Mouse (Mus musculus): ENCODE measurements around the gene Kpnb1. TPM values are rescaled to one million over a fixed set of nuclear protein-coding genes. Genes with fewer than 3 reads are reported as not detected.
"Not testable (repeated sequence)": the region's sequence is repeated elsewhere in the genome, so short reads cannot be mapped to it uniquely, and the experiment has no call there.

Kpnb1 gene
- total RNA-seq (2017) = 192 to 282 TPM (median 240 TPM) in 3 replicates

DNA sequence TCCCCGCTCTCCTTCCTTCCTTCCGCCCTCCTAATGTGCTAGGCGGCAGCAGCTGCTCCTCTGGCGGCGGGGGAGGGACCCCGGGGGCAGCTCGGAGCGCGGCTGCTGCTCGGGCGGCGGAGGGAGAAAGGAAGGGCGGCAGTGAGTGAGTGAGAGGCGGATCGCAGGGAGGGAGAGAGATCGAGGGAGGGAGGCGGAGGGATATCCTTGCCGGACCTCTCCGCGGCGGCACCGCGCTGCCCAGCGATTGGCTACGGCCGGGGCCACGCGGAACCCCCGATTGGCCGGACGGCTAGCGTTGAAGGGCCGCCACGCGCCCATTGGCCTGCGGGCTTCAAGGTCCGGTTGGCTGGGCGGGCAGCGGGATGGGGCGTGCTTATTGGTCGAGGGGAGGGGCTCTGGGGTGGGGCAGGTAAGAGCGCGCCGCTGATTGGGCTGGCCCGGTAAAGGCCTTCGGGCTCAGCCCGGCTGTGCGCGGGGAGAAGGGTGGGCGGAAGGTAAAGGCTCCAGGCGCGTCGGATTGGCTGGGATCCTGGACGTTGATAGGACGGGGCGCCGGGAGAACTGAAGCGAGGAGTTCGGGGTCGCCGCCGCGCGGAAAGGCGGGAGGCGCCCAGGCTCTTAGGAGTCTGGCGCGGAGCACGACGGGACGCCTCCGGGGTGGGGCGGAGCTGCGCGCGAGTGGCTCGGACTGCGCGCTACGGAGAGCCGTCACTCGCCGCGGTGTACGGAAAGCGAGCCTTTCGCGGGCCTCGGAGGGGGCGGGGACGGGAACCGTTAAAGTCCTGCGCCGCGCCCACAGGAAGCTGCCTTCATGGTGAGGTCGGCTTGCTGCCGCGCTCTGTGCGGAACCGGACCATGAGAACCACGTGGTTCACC is at the start of gene Kpnb1:
Kpnb1 (minus strand) TSS at position 118 of the 879 bp plus-strand sequence.
- ATAC-seq (replicated peaks; ENCODE audit: insufficient number of reproducible peaks, low FRiP score, low TSS enrichment, poor library complexity, severe bottlenecking) = peak; percentile 80

DNA sequence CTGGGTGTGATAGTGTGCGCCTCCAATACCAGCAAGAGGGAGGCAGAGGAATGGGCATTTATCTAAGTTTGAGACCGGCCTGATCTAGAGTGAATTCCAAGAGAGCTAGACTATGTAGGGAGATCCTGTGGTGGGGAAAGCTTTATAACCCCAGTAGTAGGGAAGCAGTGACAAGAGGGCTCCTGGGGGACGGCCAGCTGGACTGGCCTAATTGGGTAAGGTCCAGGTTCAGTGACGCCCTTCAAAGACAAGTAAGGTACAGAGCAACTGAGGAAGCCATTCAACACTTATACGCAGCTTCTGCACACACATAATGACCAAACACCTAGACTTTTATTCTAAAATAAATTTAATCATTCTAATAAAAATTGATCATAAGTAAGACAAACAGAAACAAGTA is 44.8 kb upstream of the Kpnb1 start:
- ATAC-seq (replicated peaks; ENCODE audit: insufficient number of reproducible peaks, low FRiP score, low TSS enrichment, poor library complexity, severe bottlenecking) = no peak

DNA sequence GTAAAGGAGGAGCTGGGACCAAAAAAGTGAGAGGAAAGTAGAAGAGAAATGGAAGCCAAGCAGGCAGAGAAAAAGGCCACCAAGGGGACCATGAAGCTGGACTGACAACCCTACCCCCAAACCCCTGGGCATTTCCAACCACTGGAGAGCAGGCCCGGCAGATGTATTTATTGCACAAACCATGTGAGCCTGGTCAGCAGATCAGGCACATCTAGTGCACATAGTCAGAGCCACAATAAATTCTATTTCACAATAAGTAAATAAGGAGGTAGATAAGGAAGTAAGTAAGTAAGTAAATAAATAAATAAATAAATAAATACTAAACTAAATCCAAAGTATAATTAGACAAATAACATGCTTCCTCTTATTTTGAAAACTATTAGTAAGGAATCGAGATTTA is 41.7 kb upstream of the Kpnb1 start:
- no peak for ATAC-seq (replicated peaks; ENCODE audit: insufficient number of reproducible peaks, low FRiP score, low TSS enrichment, poor library complexity, severe bottlenecking)

DNA sequence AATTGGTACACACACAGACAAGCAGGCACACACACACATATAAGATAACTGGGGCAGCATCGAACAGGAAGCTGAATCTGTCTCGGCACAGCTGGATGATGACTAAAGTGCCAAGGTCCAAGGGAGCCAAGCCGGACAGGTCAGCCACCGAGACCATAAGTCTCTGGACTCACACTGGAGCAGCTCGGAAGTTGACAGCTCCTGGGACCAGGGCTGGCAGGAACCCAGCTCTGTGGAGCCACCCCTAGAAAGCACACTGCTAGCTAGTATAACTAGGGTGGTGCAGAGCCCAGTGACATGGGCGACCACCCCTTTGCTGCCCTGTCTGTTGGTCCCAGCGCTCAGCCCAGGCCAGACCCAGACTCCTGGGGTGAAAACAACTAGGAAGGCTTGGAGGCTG is 41.3 kb upstream of the Kpnb1 start:
- ATAC-seq (replicated peaks; ENCODE audit: insufficient number of reproducible peaks, low FRiP score, low TSS enrichment, poor library complexity, severe bottlenecking) = no peak

DNA sequence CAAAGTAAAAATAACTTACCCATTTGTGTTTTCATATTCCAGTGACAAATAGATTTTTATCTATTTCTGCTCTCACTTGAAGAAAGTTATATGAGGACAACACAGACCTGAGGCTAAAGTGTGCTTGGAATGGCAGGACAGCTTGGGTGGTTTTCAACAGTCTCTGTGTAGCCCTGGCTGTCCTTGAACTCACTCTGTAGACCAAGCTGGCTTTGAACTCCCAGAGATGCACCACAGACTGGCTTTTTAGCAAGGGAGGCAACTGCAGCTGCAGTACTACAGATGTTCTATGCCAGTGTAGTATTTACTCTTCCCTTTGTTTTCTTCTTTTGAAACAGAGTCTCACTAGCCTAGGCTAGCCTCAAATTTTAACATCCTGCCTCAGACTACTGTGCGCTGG is 38.5 kb upstream of the Kpnb1 start:
- ATAC-seq (replicated peaks; ENCODE audit: insufficient number of reproducible peaks, low FRiP score, low TSS enrichment, poor library complexity, severe bottlenecking) = no peak

DNA sequence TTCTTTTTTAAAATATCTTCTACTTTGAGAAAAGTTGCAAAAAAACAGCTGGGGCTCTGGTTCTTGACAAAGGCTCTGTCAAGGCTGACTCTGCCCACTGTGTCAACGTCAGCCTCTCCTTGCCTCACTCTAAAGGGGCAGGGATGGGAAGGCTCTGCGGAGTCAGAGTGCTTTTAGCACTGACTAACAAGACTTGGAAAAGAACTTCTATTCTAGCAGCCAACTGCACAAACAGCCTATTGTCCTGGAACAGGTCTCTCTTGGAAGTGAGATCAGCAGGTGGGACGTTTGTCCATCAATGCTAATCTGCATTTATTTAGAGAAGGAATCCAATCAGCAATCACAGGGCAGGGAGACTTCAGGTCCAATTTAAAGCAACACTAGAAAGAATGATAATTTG is 35.8 kb upstream of the Kpnb1 start:
- no peak for ATAC-seq (replicated peaks; ENCODE audit: insufficient number of reproducible peaks, low FRiP score, low TSS enrichment, poor library complexity, severe bottlenecking)

DNA sequence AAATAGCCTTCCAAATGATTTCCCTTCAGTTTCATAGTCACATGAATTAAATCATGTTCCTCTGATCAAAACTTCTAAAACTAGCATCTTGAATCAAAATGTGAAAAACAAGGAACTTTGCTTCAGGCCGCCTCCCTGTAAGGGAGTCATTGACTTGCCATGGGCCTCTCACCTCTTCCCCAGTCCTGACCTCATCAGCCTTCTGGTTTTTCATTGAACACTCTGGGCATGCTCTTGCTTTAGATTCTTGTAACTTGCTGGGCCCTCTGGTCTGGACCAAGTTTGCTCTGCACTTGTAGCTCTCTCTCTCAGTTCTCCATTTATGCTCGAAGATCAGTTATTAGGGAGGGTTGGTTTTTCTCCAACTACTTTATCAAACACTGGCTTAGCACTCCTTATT is 33.9 kb upstream of the Kpnb1 start:
- no peak for ATAC-seq (replicated peaks; ENCODE audit: insufficient number of reproducible peaks, low FRiP score, low TSS enrichment, poor library complexity, severe bottlenecking)

DNA sequence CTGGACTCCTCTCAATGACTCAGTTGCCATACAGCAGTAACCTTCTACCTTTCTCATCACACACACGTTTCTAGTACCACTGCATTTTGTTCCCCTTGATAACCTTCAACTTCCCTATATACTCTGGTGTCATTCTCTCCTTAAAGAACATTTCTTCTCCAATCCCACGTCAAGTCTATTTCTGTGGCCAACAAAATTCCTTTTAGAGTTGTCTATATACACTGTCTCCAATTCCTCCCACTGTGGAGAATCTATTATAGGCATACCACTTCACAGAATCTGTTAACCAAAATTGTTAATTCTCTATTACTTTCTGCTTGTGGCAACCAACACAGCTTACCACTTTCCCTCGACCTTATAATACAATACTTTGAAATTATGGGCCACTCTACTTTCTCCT is 32.5 kb upstream of the Kpnb1 start:
- no peak for ATAC-seq (replicated peaks; ENCODE audit: insufficient number of reproducible peaks, low FRiP score, low TSS enrichment, poor library complexity, severe bottlenecking)

DNA sequence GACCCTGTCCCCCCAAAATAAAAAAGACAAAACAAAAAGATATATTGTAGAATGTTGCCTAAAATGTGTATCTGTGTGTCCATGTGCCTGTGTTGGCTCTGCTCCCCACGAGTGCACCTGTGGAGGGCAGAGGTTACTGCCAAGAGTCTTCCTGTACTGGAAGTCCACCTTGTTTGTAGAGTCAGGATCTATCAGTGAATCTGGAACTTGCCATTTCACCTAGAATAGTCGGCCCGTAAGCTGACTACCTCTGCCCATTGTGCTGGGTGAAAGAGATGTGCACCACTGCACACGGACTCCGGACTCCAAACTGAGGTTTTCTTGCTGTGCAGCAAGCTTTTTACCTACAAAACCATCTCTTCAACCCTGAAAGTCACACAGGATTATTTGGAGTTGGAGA is 26.7 kb upstream of the Kpnb1 start:
- ATAC-seq (replicated peaks; ENCODE audit: insufficient number of reproducible peaks, low FRiP score, low TSS enrichment, poor library complexity, severe bottlenecking) = no peak

DNA sequence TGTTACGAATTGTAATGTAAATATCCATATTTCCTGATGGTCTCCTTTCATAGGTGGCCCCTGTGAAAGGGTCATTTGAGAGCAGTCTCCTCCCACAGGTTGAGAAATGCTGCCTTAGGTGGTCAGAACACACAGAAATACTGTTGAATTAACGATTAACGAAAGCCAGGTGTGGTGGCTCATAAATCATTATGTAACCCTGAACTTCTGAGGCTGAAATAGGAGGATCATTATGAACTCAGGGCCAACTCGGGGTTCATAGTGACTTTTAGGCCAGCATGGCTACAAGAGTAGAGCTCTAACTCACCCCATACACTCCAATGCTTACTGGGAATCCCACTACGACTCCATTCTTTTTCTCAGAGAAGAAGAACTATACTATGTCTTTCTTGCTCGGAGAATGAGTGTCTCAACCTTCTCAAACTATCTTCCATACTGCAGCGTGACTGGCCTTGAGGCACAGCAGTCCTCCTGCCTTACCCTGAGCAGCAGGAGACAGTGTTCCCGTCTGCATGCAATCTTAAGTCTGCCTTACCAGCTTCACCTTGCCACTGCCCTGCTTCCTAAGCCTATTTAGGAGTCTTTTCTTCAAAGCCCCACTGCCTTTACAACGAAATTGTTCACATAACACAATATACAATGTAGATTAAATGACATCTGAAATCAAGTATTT is 23.2 kb upstream of the Kpnb1 start:
- no peak for ATAC-seq (replicated peaks; ENCODE audit: insufficient number of reproducible peaks, low FRiP score, low TSS enrichment, poor library complexity, severe bottlenecking)

DNA sequence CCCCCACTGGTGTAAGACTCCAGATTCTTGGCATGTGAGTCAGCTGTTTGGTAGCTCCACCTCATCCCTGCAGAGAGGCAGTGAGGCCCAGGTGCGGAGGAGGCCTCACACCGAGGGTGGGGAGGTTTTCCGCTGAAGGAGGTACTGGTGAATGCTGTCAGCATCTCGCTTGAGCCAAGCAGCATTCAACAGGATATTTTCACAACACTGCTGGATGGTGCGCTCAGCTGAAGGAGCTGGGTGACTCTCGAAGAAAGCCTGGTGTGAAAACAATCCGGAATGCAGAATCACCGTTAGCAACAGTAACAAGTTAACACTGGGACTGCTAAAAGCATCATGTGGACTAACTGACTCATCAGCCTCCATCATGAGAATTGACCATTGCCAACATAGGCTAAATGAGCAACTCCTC is 19.3 kb upstream of the Kpnb1 start:
- no peak for ATAC-seq (replicated peaks; ENCODE audit: insufficient number of reproducible peaks, low FRiP score, low TSS enrichment, poor library complexity, severe bottlenecking)

DNA sequence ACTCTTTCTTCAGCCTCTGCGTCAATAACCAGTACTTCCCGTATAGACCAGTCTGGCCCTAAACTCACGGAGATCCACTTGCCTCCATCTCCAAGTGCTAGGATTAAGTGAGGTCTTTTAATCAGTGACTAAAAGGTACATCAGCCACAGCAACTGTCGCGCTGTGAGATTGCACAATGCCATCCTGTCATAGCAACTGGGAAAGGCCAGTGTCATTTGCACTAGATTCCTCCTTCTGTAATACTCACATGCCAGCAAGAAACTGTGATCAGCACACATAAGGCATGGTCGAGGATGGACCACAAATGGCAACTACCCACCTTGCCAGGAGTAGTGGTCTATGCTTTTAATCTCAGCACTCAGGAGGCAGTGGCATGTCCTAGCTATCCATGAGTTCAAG is 11.8 kb upstream of the Kpnb1 start:
- 0 out of 2 replicates have a peak, but pooled peaks have one; percentile 12 for ATAC-seq (replicated peaks; ENCODE audit: insufficient number of reproducible peaks, low FRiP score, low TSS enrichment, poor library complexity, severe bottlenecking)

DNA sequence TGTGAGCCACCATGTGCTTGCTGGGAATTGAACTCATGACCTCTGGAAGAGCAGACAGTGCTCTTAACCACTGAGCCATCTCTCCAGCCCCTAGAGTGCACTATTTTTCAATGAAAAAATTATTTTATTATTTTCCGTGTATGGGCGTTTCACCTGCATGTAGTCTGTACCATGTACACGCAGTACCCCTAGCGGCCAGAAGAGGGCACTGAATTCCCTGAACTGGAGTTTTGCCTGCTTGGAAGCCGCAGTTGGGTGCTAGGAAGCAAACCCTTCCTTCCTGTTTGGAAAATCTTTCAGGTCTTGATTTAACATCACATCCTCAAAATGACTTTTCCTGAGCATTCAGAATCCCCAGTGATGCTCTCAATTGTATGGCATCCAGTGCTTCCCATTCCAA is 10.9 kb upstream of the Kpnb1 start:
- peak; percentile 70; the same call in 1 of the 2 replicates for ATAC-seq (replicated peaks; ENCODE audit: insufficient number of reproducible peaks, low FRiP score, low TSS enrichment, poor library complexity, severe bottlenecking)

DNA sequence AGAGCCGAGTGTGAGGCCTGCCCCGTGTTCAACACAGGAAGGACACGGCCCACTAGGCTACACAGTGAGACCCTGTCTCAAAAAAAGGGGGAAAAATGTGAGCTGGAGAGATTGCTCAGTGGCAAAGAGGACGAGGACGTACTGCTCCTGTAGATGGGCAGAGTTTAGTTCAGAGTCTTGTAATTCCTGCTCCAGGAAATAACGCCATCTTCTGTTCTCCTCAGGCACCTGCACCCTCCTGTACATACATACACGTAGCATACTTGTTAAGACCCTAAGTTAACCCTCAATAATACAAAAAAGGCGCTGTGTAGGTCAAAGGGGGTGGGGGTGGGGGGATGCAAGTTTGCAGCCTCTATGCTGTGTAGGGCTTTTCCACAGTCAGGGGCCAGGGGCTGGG is 9.3 kb upstream of the Kpnb1 start:
- no peak for ATAC-seq (replicated peaks; ENCODE audit: insufficient number of reproducible peaks, low FRiP score, low TSS enrichment, poor library complexity, severe bottlenecking)

DNA sequence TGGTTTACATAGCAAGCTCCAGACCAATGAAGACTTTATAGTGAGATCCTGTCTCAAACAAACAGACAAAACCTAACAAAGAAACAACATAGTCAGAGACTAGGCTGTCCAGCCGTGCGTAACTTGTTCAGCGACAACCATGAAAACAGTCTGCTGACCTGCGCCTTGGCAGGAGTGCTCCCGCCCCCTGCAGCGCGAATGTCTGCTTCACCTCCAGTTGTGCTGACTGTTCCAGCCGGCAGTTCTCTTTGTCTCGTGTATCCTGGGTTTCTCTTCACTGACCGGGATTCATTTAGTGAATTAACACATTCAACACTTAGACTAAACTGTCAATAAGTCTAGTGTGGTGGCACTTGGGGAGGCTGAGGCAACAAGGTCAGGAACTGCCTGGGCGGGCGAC is 8.9 kb upstream of the Kpnb1 start:
- ATAC-seq (replicated peaks; ENCODE audit: insufficient number of reproducible peaks, low FRiP score, low TSS enrichment, poor library complexity, severe bottlenecking) = no peak

DNA sequence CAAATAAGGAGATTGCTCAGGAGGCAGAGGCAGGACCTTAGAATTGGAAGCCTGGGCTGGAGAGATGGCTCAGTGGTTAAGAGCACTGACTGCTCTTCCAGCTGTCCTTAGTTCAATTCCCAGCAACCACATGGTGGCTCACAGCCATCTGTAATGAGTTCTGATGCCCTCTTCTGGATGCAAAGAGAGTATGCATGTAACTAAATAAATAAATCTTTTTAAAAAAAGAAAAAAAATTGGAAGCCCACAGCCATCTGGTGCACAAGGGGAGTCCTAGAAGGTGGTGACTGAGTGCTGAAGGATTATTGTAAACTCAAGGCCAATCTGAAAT is 4.9 kb upstream of the Kpnb1 start:
- no peak for ATAC-seq (replicated peaks; ENCODE audit: insufficient number of reproducible peaks, low FRiP score, low TSS enrichment, poor library complexity, severe bottlenecking)

DNA sequence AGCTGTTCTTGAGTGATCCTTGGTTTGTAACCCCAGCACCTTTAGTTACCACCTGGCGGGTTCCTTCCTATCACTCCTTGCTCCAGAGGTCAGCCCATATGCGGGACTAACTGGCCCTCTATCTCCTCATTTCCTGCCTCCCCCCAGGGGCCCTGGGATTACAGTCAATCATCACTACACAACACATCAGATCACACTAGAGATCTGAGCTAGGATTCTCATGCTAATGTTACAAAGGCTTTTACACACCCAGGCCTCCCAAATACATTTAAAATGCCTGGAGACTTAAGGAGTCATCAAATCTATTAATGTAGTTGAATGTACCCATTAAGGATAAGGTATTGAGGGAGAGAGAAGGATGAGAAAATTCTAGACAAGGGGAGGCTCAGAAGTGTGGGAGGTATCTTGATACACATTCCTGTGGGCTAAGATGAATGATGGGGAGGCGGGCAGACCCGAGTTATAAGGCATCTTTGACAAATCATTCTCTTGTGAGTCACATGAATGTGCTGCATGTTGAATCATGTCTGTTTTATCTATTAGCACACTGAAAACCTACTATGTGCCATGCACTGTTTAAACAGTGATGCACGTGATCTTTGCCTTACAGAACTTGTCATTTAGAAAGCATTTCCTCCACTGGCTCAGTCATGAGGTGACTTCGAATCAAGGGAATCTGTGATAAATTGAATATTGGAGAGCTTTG is 4.4 kb upstream of the Kpnb1 start:
- no peak for ATAC-seq (replicated peaks; ENCODE audit: insufficient number of reproducible peaks, low FRiP score, low TSS enrichment, poor library complexity, severe bottlenecking)

DNA sequence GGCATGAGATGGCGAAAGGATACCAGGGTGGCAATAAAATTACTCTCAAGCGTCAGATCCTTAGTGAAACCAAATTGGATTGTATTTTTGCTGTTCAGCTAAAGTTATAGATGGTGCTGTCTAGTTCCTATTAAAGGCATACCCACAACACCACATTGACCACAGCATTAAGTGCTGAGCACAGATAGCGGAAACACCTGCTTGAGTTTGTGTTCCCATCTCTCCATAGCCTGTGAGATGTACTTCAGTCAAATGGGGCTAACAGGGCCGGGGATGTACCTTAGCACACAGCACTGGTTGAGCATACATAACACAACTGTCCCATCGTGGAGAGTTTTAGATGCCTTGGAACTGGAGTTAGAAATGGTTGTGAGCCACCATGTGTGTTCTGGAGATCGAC is 3.3 kb upstream of the Kpnb1 start:
- ATAC-seq (replicated peaks; ENCODE audit: insufficient number of reproducible peaks, low FRiP score, low TSS enrichment, poor library complexity, severe bottlenecking) = no peak

DNA sequence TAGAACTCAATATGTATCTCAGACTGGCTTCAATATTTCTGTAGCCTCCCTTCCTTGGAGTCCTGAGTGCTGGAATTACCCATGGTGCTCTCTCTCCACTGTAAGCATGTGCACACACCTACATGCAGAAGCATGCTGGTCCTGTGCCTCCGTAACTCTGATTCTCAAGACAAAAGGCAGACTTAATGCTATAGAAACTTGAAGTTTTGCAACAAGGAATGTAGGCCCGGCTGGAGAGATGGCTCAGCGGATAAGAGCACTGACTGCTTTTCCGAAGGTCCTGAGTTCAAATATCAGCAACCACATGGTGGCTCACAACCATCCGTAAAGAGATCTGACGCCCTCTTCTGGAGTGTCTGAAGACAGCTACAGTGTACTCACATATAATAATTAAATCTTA is 2.0 kb upstream of the Kpnb1 start:
- ATAC-seq (replicated peaks; ENCODE audit: insufficient number of reproducible peaks, low FRiP score, low TSS enrichment, poor library complexity, severe bottlenecking) = not testable (repeated sequence)

DNA sequence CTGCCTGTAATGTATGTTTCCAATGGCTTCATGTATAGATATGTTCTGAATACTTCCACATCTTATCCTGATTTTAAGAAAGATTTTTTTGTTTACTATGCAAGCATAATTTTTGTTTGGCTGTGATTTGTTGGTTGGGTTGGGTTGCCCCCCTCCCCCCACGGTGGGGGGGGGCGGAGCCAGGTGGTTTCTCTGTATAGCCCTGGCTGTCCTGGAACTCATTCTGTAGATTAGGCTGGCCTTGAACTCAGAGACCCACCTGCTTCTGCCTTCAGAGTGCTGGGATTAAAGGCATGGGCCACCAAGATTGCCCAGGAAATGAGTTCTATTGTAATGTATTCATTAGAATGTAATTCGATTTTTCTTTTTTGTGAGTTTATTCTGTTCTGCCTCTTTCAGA is 1.6 kb upstream of the Kpnb1 start:
- ATAC-seq (replicated peaks; ENCODE audit: insufficient number of reproducible peaks, low FRiP score, low TSS enrichment, poor library complexity, severe bottlenecking) = no peak
